Mouse (Mus musculus) hematopoietic multipotent progenitor cell, adult 10-12 weeks (in vitro differentiated cells): ENCODE measurements around the gene 9430097D07Rik. TPM values are rescaled to one million over a fixed set of nuclear protein-coding genes. Genes with fewer than 3 reads are reported as not detected.

Experiments used
- polyA plus RNA-seq: library from polyadenylated mRNA; stranded (reverse); fragments of >175 nt; gene quantifications from 2 replicates; pipeline ENCODE4 v1.2.3, GENCODE M21; 2012; ENCODE audit warnings: low replicate concordance

The 9430097D07Rik gene
- not detected in 2 replicates for polyA plus RNA-seq

DNA sequence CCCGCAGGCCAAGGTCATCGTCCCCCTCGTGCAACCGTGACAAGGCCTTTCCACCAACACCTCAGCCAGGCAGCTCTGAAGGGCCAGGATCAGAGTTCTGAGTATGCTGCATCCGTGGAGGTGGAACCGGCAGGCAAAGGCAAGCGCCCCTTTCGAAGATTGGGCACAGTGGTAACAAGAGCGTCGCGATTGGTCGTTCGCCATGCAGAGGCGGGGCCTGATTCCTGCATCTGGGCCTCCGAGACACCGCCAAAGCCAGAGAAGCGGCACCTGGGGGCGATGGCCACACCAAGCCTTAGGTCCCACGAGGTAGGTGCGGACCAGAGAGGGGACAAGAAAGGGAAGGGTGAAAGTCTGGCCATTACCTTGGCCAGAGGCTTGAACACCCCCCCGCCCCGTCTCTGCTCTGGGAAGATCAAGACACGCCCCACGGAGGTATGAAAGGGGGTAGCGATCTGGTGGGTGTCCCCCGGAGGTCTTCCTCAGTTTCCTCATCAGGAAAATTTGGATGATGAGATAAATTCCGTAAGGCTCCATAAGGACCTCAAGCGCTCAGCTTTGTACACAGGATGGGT lies at the start of gene 9430097D07Rik:
9430097D07Rik (minus strand) TSS at position 99 of the 575 bp plus-strand sequence.

DNA sequence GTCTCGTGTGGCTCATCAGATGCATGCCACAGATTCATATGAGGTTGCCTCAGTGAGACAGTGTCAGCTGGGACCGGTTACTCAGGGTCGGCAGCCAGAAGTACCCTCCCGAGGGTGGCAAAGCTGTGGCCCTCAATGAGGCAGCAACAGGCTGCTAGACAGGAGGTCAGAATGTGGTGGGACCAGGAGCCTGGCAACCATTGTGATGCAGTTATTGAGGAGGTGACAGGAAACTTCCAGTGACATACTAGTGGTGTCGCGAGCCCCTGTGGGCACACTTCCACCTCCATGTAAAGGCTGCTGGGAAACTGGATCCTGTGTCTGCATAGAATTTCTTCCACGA lies 46.0 kb upstream of the 9430097D07Rik start, which contains the start of gene Ak1:
Ak1 (plus strand) TSS at position 242 of the 343 bp plus-strand sequence.

DNA sequence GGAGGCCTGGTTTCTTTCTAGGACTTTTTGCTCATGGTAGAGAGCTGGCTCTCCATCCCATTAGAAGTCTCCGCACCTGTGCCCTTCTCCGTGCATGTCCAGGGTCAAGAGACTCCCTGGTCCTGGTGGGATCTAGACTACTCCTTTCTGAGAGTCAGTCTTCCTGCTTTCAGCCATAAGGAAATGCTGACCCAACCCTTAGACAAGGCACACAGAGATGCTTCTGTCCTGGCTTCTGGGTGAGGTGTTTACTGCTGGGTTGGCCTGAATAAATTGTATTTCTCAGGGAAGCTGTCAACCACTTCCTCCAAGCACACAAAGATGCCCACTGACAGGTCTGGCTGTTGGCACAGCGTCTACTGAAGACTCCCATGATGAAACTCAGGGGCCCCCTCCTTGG lies 23.9 kb upstream of the 9430097D07Rik start, which contains the start of gene St6galnac6:
St6galnac6 (plus strand) TSS at position 301 of the 400 bp plus-strand sequence.

GRCm38 (mm10) chr2:32586871-32587351 lies 11.4 kb upstream of the 9430097D07Rik start, which contains the start of gene St6galnac4:
Gene St6galnac4, plus strand, starts transcription at chr2:32587095.

DNA sequence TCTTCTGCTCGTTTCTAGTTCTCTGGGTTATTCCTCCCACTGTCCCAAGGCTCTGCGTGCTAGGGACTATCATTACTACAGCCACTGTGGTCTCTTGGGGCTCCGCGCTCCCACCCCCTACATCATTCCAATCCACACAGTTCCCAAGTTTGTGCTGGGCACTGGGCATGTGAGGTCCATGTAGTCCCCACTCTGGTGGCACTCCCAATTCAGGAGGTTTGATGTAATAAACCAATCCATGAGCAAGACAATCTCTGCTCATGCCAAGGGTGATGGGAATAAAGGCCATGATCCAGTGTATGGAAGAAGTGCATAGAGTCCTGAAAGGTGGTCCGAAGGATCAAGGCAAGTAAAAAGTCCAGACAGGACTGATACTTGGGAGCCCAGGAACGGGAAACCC lies 987 bp downstream of the 9430097D07Rik start, which contains the start of gene Pip5kl1:
Pip5kl1 (plus strand) TSS at position 301 of the 400 bp plus-strand sequence.

DNA sequence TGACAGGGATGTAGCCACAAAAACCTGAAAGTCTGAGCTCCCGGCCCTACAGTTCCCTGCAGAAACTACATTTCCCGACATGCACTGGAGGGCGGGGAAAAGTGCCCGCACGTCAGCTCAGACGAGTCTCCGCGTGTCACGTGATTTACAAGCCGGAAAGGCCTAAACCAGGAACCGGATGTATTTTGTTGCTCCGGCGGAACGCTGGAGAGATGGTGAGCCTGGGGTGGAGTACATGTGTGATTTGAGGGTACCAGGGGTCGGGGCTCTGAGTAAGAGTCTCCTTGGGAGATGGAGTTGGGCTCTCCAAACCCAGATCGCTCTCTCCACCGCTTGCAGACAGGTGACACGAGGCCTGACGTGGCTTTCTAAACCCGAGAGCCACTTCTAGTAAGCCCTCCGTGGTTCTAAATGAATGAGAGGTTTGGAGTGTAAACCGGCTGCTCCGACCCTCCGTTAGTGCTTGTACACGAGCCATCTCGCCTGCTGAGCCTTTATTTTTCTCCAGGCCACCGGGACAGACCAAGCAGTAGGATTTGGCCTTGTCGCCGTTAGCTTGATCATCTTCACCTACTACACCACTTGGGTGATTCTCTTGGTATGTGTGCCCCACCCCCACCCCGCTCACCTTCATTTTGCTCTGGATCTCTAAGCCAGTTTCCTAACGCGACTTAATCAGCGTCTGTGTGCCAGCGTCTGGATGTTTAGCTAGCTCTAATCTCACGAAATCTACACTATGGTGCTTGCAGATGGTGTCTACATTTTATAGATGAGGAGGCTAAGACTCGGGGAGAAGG lies 4.6 kb downstream of the 9430097D07Rik start, which contains the start of gene Dpm2:
Dpm2 (plus strand) TSS at position 161 of the 797 bp plus-strand sequence.

DNA sequence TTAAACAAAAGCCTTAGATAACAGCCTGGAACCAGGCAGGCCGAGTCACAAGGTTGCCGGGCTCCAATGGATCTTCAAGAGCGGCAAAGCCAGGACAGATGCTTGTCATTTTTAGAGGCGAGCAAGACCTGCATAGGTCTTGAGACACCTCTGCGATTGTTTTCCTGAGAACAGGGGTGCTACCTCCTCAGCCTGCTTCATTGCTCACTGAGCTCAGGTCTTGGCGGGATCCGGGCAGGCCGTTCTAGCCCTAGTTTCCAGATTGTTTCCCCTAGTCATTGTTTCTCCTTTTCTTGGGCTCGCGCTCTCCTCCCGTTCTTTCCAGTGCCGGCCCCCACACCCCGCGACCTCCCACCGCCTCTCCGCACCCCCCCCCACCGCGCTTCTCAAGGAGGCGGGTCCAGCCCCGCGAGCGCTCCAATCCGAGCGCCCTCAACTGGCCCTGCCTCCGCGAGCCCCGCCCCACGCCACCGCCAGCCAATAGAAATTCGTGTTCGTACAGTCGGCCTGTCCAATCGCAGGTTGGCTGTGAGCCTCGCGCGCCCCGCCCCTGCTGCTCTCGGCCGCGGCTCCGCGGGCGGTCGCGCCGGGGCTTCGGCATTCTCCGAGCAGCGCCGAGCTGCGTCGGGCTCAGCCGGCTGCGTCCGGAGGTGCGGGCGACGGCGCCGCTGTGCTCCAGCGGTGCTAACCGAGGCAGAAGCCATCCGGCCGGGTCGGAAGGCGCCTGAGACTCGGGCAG lies 40.6 kb downstream of the 9430097D07Rik start, which contains the start of gene Fam102a:
Fam102a (plus strand) TSS at position 600 of the 739 bp plus-strand sequence.

Other genes starting within 250 kb of the 9430097D07Rik start
- gene Ciz1, start 223.4 kb downstream of the 9430097D07Rik start, polyA plus RNA-seq, result 191 and 234 TPM in 2 replicates
- gene Dnm1, start 222.3 kb downstream of the 9430097D07Rik start, polyA plus RNA-seq, result 1.2 TPM in 2 replicates
- gene 1110008P14Rik, start 193.7 kb downstream of the 9430097D07Rik start, polyA plus RNA-seq, result 169 and 253 TPM in 2 replicates
- gene Lcn2, start 187.4 kb downstream of the 9430097D07Rik start, polyA plus RNA-seq, result 50.7 and 52.8 TPM in 2 replicates
- 2.4 and 4.3 TPM in 2 replicates for gene Ptges2, start 179.8 kb downstream of the 9430097D07Rik start, polyA plus RNA-seq
- 7.2 and 12.8 TPM in 2 replicates for gene Naif1, start 125.2 kb downstream of the 9430097D07Rik start, polyA plus RNA-seq
- 14.7 and 24.4 TPM in 2 replicates for gene Slc25a25, start 124.2 kb downstream of the 9430097D07Rik start, polyA plus RNA-seq
- 136 and 166 TPM in 2 replicates for gene Fam102a, start 40.4 kb downstream of the 9430097D07Rik start, polyA plus RNA-seq
- gene Dpm2, start 4.8 kb downstream of the 9430097D07Rik start, polyA plus RNA-seq, result 11.0 and 11.9 TPM in 2 replicates
- 0.16 TPM in 1 of 2 replicates, not detected in the other for gene Pip5kl1, start 887 bp downstream of the 9430097D07Rik start, polyA plus RNA-seq
- gene St6galnac4, start 11.4 kb upstream of the 9430097D07Rik start, polyA plus RNA-seq, result 29.1 and 47.0 TPM in 2 replicates
- 15.4 and 20.9 TPM in 2 replicates for gene St6galnac6, start 24.0 kb upstream of the 9430097D07Rik start, polyA plus RNA-seq
- gene Ak1, start 46.1 kb upstream of the 9430097D07Rik start, polyA plus RNA-seq, result 0.09 and 0.66 TPM in 2 replicates
- 13.8 and 31.2 TPM in 2 replicates for gene Eng, start 70.9 kb upstream of the 9430097D07Rik start, polyA plus RNA-seq
- 47.2 and 135 TPM in 2 replicates for gene Fpgs, start 128.5 kb upstream of the 9430097D07Rik start, polyA plus RNA-seq
- gene Cdk9, start 137.4 kb upstream of the 9430097D07Rik start, polyA plus RNA-seq, result 91.0 and 160 TPM in 2 replicates
- 153 and 217 TPM in 2 replicates for gene Sh2d3c, start 145.4 kb upstream of the 9430097D07Rik start, polyA plus RNA-seq
- gene 6330409D20Rik, start 165.3 kb upstream of the 9430097D07Rik start, polyA plus RNA-seq, result not detected in 2 replicates
- gene Tor2a, start 181.6 kb upstream of the 9430097D07Rik start, polyA plus RNA-seq, result 61.8 and 69.6 TPM in 2 replicates
- 0.04 and 0.09 TPM in 2 replicates for gene Ttc16, start 199.9 kb upstream of the 9430097D07Rik start, polyA plus RNA-seq
- gene Ptrh1, start 200.1 kb upstream of the 9430097D07Rik start, polyA plus RNA-seq, result 2.4 and 6.0 TPM in 2 replicates
- gene Cfap157, start 208.7 kb upstream of the 9430097D07Rik start, polyA plus RNA-seq, result not detected in 2 replicates